Mouse (Mus musculus) midbrain, embryonic 15.5 days (tissue): ENCODE data around the gene Hoxc13. TPM values are rescaled to one million over a fixed set of nuclear protein-coding genes. Genes with fewer than 3 reads are reported as not detected.
A peak's percentile ranks its signal among the peaks of the same experiment; 100 is the strongest.

Experiments
- ATAC-seq: fragments of 200-750 bp; cut with Nextera tagmentation; replicated peaks from 2 replicates; pipeline ENCODE4 v1.8.0; 2017; ENCODE audit warnings: moderate TSS enrichment
- H3K27ac ChIP-seq: fragments of 300-500 bp; sonication (generic); 2 replicates; pipeline ENCODE4 v1.5.1; 2015; ENCODE audit warnings: mild to moderate bottlenecking, inconsistent platforms
- H3K27me3 ChIP-seq: fragments of 300-500 bp; sonication (generic); replicated peaks from 2 replicates; pipeline ENCODE4 v1.6.1; 2015; ENCODE audit warnings: inconsistent platforms
- H3K36me3 ChIP-seq: fragments of 300-500 bp; sonication (generic); replicated peaks from 2 replicates; pipeline ENCODE4 v1.6.1; 2015; ENCODE audit warnings: inconsistent platforms
- H3K4me1 ChIP-seq: fragments of 300-500 bp; sonication (generic); 2 replicates; pipeline ENCODE4 v1.6.1; 2015; ENCODE audit warnings: inconsistent platforms
- H3K4me2 ChIP-seq: fragments of 300-500 bp; sonication (generic); 2 replicates; pipeline ENCODE4 v1.6.1; 2015; ENCODE audit warnings: inconsistent platforms, mild to moderate bottlenecking, moderate library complexity
- H3K4me3 ChIP-seq: fragments of 300-500 bp; sonication (generic); 2 replicates; pipeline ENCODE4 v1.5.1; 2015; ENCODE audit warnings: mild to moderate bottlenecking, inconsistent platforms
- H3K9ac ChIP-seq: fragments of 300-500 bp; sonication (generic); 2 replicates; pipeline ENCODE4 v1.6.1; 2015; ENCODE audit warnings: mild to moderate bottlenecking, inconsistent platforms
- H3K9me3 ChIP-seq: fragments of 300-500 bp; sonication (generic); 2 replicates; pipeline ENCODE4 v1.6.1; 2016; ENCODE audit warnings: inconsistent platforms
- WGBS: fragments of 180-500 bp; shearing (Covaris S2); methylation state at CpG from one replicate; pipeline ENCODE4 v1.1.7; 2015; ENCODE audit warnings: mixed read lengths; 5-methylcytosine and 5-hydroxymethylcytosine counted together
- polyA plus RNA-seq: library from polyadenylated mRNA; unstranded; fragments of >200 nt; fragmentation: Nextera tagmentation; extraction: Ambion mirVana; gene quantifications from 2 replicates; pipeline ENCODE4 v1.2.1, GENCODE M21; 2015

Hoxc13 gene
- polyA plus RNA-seq, 1 experiment from 2014 or later, result not detected

- H3K4me2 ChIP-seq, result no peak overlapping the region
- H3K4me3 ChIP-seq, result no peak overlapping the region
- WGBS, result 2% methylated on average over 12 of the region's 12 CpGs
- no peaks in the 10 kb centered on the region for H3K9me3 ChIP-seq
- peaks cover 94% of the 10 kb centered on the region for H3K27me3 ChIP-seq
- no peaks in the 10 kb centered on the region for H3K4me1 ChIP-seq
- no peaks in the 10 kb centered on the region for H3K36me3 ChIP-seq
- ATAC-seq, result no peak
- no peak overlapping the region for H3K27ac ChIP-seq
- no peak overlapping the region for H3K9ac ChIP-seq
Observed at GRCm38 (mm10) chr15:102956906-102957305, 36.0 kb downstream of the Hoxc13 start.

- Histone ChIP-seq H3K27me3 (peaks cover 92% of the 10 kb centered on the region), H3K4me2 (no peak overlapping the region), H3K9me3 (no peaks in the 10 kb centered on the region), H3K4me1 (no peaks in the 10 kb centered on the region), H3K9ac (no peak overlapping the region), H3K27ac (no peak overlapping the region), H3K4me3 (no peak overlapping the region), H3K36me3 (no peaks in the 10 kb centered on the region)
- WGBS, result under 1% methylated on average over 13 of the region's 13 CpGs
- ATAC-seq, result no peak
Observed at GRCm38 (mm10) chr15:102959663-102960191, 38.8 kb downstream of the Hoxc13 start.

GRCm38 (mm10) chr15:102961728-102962127 lies 40.8 kb downstream of the Hoxc13 start:
- Histone ChIP-seq H3K9me3 (no peaks in the 10 kb centered on the region), H3K27me3 (peaks cover 93% of the 10 kb centered on the region), H3K4me3 (no peak overlapping the region), H3K36me3 (no peaks in the 10 kb centered on the region), H3K27ac (no peak overlapping the region), H3K4me2 (no peak overlapping the region), H3K9ac (no peak overlapping the region), H3K4me1 (peaks cover 5% of the 10 kb centered on the region; the same call in 1 of the 2 replicates)
- no peak for ATAC-seq
- WGBS, result 2% methylated on average over 6 of the region's 6 CpGs

GRCm38 (mm10) chr15:102962492-102962891 lies 41.6 kb downstream of the Hoxc13 start:
- no peak overlapping the region for H3K27ac ChIP-seq
- no peak overlapping the region for H3K4me2 ChIP-seq
- ATAC-seq, result no peak
- peaks cover 5% of the 10 kb centered on the region; the same call in 1 of the 2 replicates for H3K4me1 ChIP-seq
- peaks cover 93% of the 10 kb centered on the region for H3K27me3 ChIP-seq
- H3K9me3 ChIP-seq, result no peaks in the 10 kb centered on the region
- 2% methylated on average over 13 of the region's 13 CpGs for WGBS
- no peaks in the 10 kb centered on the region for H3K36me3 ChIP-seq
- H3K4me3 ChIP-seq, result no peak overlapping the region
- H3K9ac ChIP-seq, result no peak overlapping the region

- Histone ChIP-seq H3K9ac (no peak overlapping the region), H3K4me2 (no peak overlapping the region)
- 3% methylated on average over 8 of the region's 8 CpGs for WGBS
Observed at GRCm38 (mm10) chr15:102963259-102963658, 42.4 kb downstream of the Hoxc13 start.

GRCm38 (mm10) chr15:102963671-102964640 lies 43.1 kb downstream of the Hoxc13 start:
- 2% methylated on average over 28 of the region's 28 CpGs for WGBS
- Histone ChIP-seq H3K27me3 (peaks cover 92% of the 10 kb centered on the region), H3K9me3 (no peaks in the 10 kb centered on the region), H3K36me3 (no peaks in the 10 kb centered on the region), H3K27ac (no peak overlapping the region), H3K4me2 (no peak overlapping the region), H3K9ac (no peak overlapping the region), H3K4me3 (no peak overlapping the region), H3K4me1 (peaks cover 5% of the 10 kb centered on the region; the same call in 1 of the 2 replicates)
- ATAC-seq, result no peak

More at GRCm38 (mm10) chr15:102963259-102963658, 42.4 kb downstream of the Hoxc13 start:
- H3K27ac ChIP-seq, result no peak overlapping the region
- H3K36me3 ChIP-seq, result no peaks in the 10 kb centered on the region
- H3K9me3 ChIP-seq, result no peaks in the 10 kb centered on the region
- peaks cover 5% of the 10 kb centered on the region; the same call in 1 of the 2 replicates for H3K4me1 ChIP-seq
- no peak for ATAC-seq
- peaks cover 92% of the 10 kb centered on the region for H3K27me3 ChIP-seq
- H3K4me3 ChIP-seq, result no peak overlapping the region

- 3% methylated on average over 26 of the region's 26 CpGs for WGBS
- ATAC-seq, result no peak
Observed at GRCm38 (mm10) chr15:102965003-102965891, 44.3 kb downstream of the Hoxc13 start.

GRCm38 (mm10) chr15:102965892-102966775 lies 45.2 kb downstream of the Hoxc13 start:
- Histone ChIP-seq H3K4me2 (peak overlapping the region; percentile 23), H3K27me3 (peaks cover 96% of the 10 kb centered on the region), H3K9me3 (no peaks in the 10 kb centered on the region), H3K9ac (no peak overlapping the region), H3K36me3 (no peaks in the 10 kb centered on the region), H3K27ac (no peak overlapping the region), H3K4me1 (peaks cover 5% of the 10 kb centered on the region; the same call in 1 of the 2 replicates), H3K4me3 (no peak overlapping the region; the same call in 1 of the 2 replicates)
- ATAC-seq, result no peak
- WGBS, result 3% methylated on average over 30 of the region's 30 CpGs

More at GRCm38 (mm10) chr15:102965003-102965891, 44.3 kb downstream of the Hoxc13 start:
- Histone ChIP-seq H3K4me1 (peaks cover 5% of the 10 kb centered on the region; the same call in 1 of the 2 replicates), H3K27ac (no peak overlapping the region), H3K36me3 (no peaks in the 10 kb centered on the region), H3K9me3 (no peaks in the 10 kb centered on the region), H3K4me3 (no peak overlapping the region), H3K9ac (no peak overlapping the region), H3K4me2 (no peak overlapping the region), H3K27me3 (peaks cover 95% of the 10 kb centered on the region)

- no peaks in the 10 kb centered on the region for H3K9me3 ChIP-seq
- no peaks in the 10 kb centered on the region for H3K36me3 ChIP-seq
- H3K27me3 ChIP-seq, result peaks cover 95% of the 10 kb centered on the region
- WGBS, result 3% methylated on average over 27 of the region's 27 CpGs
- H3K4me3 ChIP-seq, result no peak within 1 kb of the TSS; the same call in 1 of the 2 replicates
- no peak within 1 kb of the TSS for H3K27ac ChIP-seq
- H3K9ac ChIP-seq, result no peak within 1 kb of the TSS
- peak within 1 kb of the TSS; percentile 23 for H3K4me2 ChIP-seq
- H3K4me1 ChIP-seq, result peaks cover 5% of the 10 kb centered on the region; the same call in 1 of the 2 replicates
- ATAC-seq, result no peak
Observed at GRCm38 (mm10) chr15:102966776-102967311, 45.9 kb downstream of the Hoxc13 start, which contains the start of gene Hoxc10. Gene Hoxc10 (plus strand): TSS chr15:102966796.

GRCm38 (mm10) chr15:102967312-102967510 lies 46.3 kb downstream of the Hoxc13 start, which contains the start of gene Hoxc5:
Gene Hoxc5 (plus strand): TSS chr15:102967443.
- Histone ChIP-seq H3K27me3 (peaks cover 97% of the 10 kb centered on the region), H3K9me3 (no peaks in the 10 kb centered on the region), H3K36me3 (no peaks in the 10 kb centered on the region), H3K4me3 (no peak within 1 kb of the TSS; the same call in 1 of the 2 replicates), H3K9ac (no peak within 1 kb of the TSS), H3K27ac (no peak within 1 kb of the TSS), H3K4me2 (peak within 1 kb of the TSS; percentile 23), H3K4me1 (peaks cover 5% of the 10 kb centered on the region; the same call in 1 of the 2 replicates)
- 6% methylated on average over 12 of the region's 12 CpGs for WGBS
- ATAC-seq, result no peak
